Mouse (Mus musculus) E14TG2a.4 (cell line): ENCODE data around the gene Fasn.

Experiments
- CTCF ChIP-seq: conservative IDR thresholded peaks from 2 replicates; pipeline ENCODE4 v1.5.1; 2014; ENCODE audit warnings: low read length
- NANOG ChIP-seq: IDR thresholded peaks from 2 replicates; pipeline ENCODE4 v1.6.1; 2014; ENCODE audit warnings: borderline replicate concordance, low read length, mixed read lengths
- POU5F1 ChIP-seq: IDR thresholded peaks from 2 replicates; pipeline ENCODE4 v1.6.1; 2014; ENCODE audit warnings: low read length, borderline replicate concordance

DNA sequence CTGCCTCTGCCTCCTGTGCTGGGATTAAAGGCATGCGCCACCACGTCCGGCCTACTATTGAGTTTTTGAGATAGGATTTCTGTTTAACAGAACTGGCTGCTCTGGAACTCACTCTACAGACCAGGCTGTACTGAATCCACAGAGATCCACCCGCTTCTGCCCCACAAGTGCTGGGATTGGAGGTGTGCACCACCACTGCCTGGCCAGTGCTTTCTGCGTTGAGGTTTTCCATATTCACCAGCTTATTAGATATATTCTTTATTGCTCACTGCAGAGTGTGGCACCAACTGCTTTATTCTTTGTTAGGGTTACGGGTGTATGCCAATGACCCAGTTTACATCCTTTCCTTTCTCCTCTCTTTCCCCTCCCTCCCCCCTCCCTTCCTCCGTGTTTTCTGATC is 20.1 kb downstream of the Fasn start:
- TF ChIP-seq CTCF (no peak), NANOG (no peak), POU5F1 (no peak)
